Mouse (Mus musculus) CD4-positive, CD25-positive, alpha-beta regulatory T cell, adult 9 weeks (primary cell): ENCODE results near the gene Nipal1. TPM values are rescaled to one million over a fixed set of nuclear protein-coding genes. Genes with fewer than 3 reads are reported as not detected.

Source experiments
- polyA plus RNA-seq: library from polyadenylated mRNA; unstranded; fragments of 100-300 nt; shearing (Covaris generic); gene quantifications from one replicate; pipeline ENCODE4 v1.2.1, GENCODE M21; 2017

The Nipal1 gene
- polyA plus RNA-seq = 32.1 TPM

GRCm38 (mm10) chr5:72647418-72647907, at the start of gene Nipal1:
Gene Nipal1 (plus strand): TSS chr5:72647795.

GRCm38 (mm10) chr5:72644175-72644574, 3.4 kb upstream of the Nipal1 start, which contains the start of gene Cnga1:
Gene Cnga1 (minus strand): TSS chr5:72644275.

Other genes with a start within 250 kb of the Nipal1 start
- gene Corin, start 143.3 kb upstream of the Nipal1 start, polyA plus RNA-seq = 0.27 TPM
- gene Nfxl1, start 88.1 kb upstream of the Nipal1 start, polyA plus RNA-seq = 2.8 TPM
- gene Zar1, start 66.5 kb upstream of the Nipal1 start, polyA plus RNA-seq = not detected
- gene Gm5868, start 60.2 kb upstream of the Nipal1 start, polyA plus RNA-seq = not detected
- 4.3 TPM for gene Cnga1, start 3.5 kb upstream of the Nipal1 start, polyA plus RNA-seq
- 116 TPM for gene Txk, start 105.0 kb downstream of the Nipal1 start, polyA plus RNA-seq
- gene Tec, start 220.7 kb downstream of the Nipal1 start, polyA plus RNA-seq = 19.4 TPM